Mouse (Mus musculus) forebrain, embryonic 10.5 days (tissue): ENCODE results near the gene Fam8a1. TPM values are rescaled to one million over a fixed set of nuclear protein-coding genes. Genes with fewer than 3 reads are reported as not detected.

ENCODE experiments used
- DNase-seq: peaks from one replicate; pipeline ENCODE4 v3.0.0-alpha.2; 2017; ENCODE audit warnings: low spot score; ENCODE audit errors: extremely low spot score
- H3K27ac ChIP-seq: fragments of 300-500 bp; sonication (generic); 2 replicates; pipeline ENCODE4 v1.5.1; 2016; ENCODE audit warnings: mild to moderate bottlenecking
- H3K27me3 ChIP-seq: fragments of 300-500 bp; sonication (generic); 2 replicates; pipeline ENCODE4 v1.6.1; 2016; ENCODE audit warnings: mild to moderate bottlenecking; ENCODE audit not compliant: poor library complexity, severe bottlenecking
- H3K36me3 ChIP-seq: fragments of 300-500 bp; sonication (generic); replicated peaks from 2 replicates; pipeline ENCODE4 v1.6.1; 2016; ENCODE audit warnings: mild to moderate bottlenecking, moderate library complexity
- H3K4me1 ChIP-seq: fragments of 300-500 bp; sonication (generic); 2 replicates; pipeline ENCODE4 v1.6.1; 2016
- H3K4me3 ChIP-seq: fragments of 300-500 bp; sonication (generic); 2 replicates; pipeline ENCODE4 v1.5.1; 2016; ENCODE audit warnings: mild to moderate bottlenecking, moderate library complexity
- H3K9me3 ChIP-seq: fragments of 300-500 bp; sonication (generic); 2 replicates; pipeline ENCODE4 v1.6.1; 2016; ENCODE audit warnings: mild to moderate bottlenecking, moderate library complexity
- WGBS: fragments of 180-500 bp; shearing (Covaris S2); methylation state at CpG from one replicate; pipeline ENCODE4 v1.1.7; 2016; 5-methylcytosine and 5-hydroxymethylcytosine counted together
- polyA plus RNA-seq: library from polyadenylated mRNA; unstranded; fragments of >200 nt; fragmentation: Nextera tagmentation; extraction: Ambion mirVana; gene quantifications from 2 replicates; pipeline ENCODE4 v1.2.1, GENCODE M21; 2016

Gene Fam8a1
- polyA plus RNA-seq, 1 experiment from 2014 or later, result 6.7 TPM

GRCm38 (mm10) chr13:46726288-46727037 lies 57.1 kb downstream of the Fam8a1 start:
- H3K4me3 ChIP-seq, result peak overlapping the region; percentile 99
- H3K27ac ChIP-seq, result peak overlapping the region; percentile 97
- no peaks in the 10 kb centered on the region for H3K36me3 ChIP-seq
- DNase-seq, result peak; percentile 33
- H3K27me3 ChIP-seq, result no peaks in the 10 kb centered on the region
- H3K9me3 ChIP-seq, result no peaks in the 10 kb centered on the region
- WGBS, result 1% methylated on average over 30 of the region's 30 CpGs
- peaks cover 26% of the 10 kb centered on the region for H3K4me1 ChIP-seq

GRCm38 (mm10) chr13:46727038-46727836 lies 57.9 kb downstream of the Fam8a1 start:
- Histone ChIP-seq H3K4me1 (peaks cover 26% of the 10 kb centered on the region), H3K9me3 (no peaks in the 10 kb centered on the region), H3K4me3 (peak overlapping the region; percentile 99), H3K27me3 (no peaks in the 10 kb centered on the region), H3K27ac (peak overlapping the region; percentile 97), H3K36me3 (no peaks in the 10 kb centered on the region)
- WGBS, result under 1% methylated on average over 84 of the region's 85 CpGs
- DNase-seq, result peak; percentile 67

Other genes starting within 250 kb of the Fam8a1 start
- 7.0 and 7.3 TPM in 2 replicates for gene Cap2, start 167.7 kb upstream of the Fam8a1 start, polyA plus RNA-seq
- 35.7 and 37.5 TPM in 2 replicates for gene Nup153, start 58.4 kb downstream of the Fam8a1 start, polyA plus RNA-seq